Mouse (Mus musculus) lung, embryonic 16.5 days (tissue): Measurements from ENCODE around the gene Aarsd1. TPM values are rescaled to one million over a fixed set of nuclear protein-coding genes. Genes with fewer than 3 reads are reported as not detected.
"Not testable (repeated sequence)": the region's sequence is repeated elsewhere in the genome, so short reads cannot be mapped to it uniquely, and the experiment has no call there.

Experiments
- ATAC-seq: fragments of 200-750 bp; cut with Nextera tagmentation; 2 replicates; pipeline ENCODE4 v1.8.0; 2017; ENCODE audit warnings: low read depth, mild to moderate bottlenecking, moderate library complexity
- H3K27ac ChIP-seq: fragments of 300-500 bp; sonication (generic); 2 replicates; pipeline ENCODE4 v1.5.1; 2014; ENCODE audit warnings: mild to moderate bottlenecking, control low read depth, low read length
- H3K27me3 ChIP-seq: fragments of 300-500 bp; sonication (generic); 2 replicates; pipeline ENCODE4 v1.6.1; 2014; ENCODE audit warnings: low read depth, low read length, mixed read lengths; ENCODE audit not compliant: control insufficient read depth, insufficient read depth
- H3K36me3 ChIP-seq: fragments of 300-500 bp; sonication (generic); 2 replicates; pipeline ENCODE4 v1.6.1; 2014; ENCODE audit warnings: low read length; ENCODE audit not compliant: control insufficient read depth, insufficient read depth
- H3K4me1 ChIP-seq: fragments of 300-500 bp; sonication (generic); replicated peaks from 2 replicates; pipeline ENCODE4 v1.6.1; 2014; ENCODE audit warnings: low read length, mixed read lengths; ENCODE audit not compliant: control insufficient read depth, insufficient read depth
- H3K4me2 ChIP-seq: fragments of 300-500 bp; sonication (generic); 2 replicates; pipeline ENCODE4 v1.6.1; 2014; ENCODE audit warnings: low read depth, low read length, control low read depth
- H3K4me3 ChIP-seq: fragments of 300-500 bp; sonication (generic); 2 replicates; pipeline ENCODE4 v1.5.1; 2014; ENCODE audit warnings: mild to moderate bottlenecking, low read length, control low read depth
- H3K9ac ChIP-seq: fragments of 300-500 bp; sonication (generic); 2 replicates; pipeline ENCODE4 v1.6.1; 2014; ENCODE audit warnings: low read length, control low read depth
- H3K9me3 ChIP-seq: fragments of 300-500 bp; sonication (generic); 2 replicates; pipeline ENCODE4 v1.6.1; 2016; ENCODE audit warnings: low read length; ENCODE audit not compliant: control insufficient read depth
- WGBS: fragments of 180-500 bp; shearing (Covaris S2); extraction: QIAGEN DNeasy Blood & Tissue Kit; methylation state at CpG from one replicate; pipeline ENCODE4 v1.1.7; 2014; 5-methylcytosine and 5-hydroxymethylcytosine counted together
- polyA plus RNA-seq: library from polyadenylated mRNA; unstranded; fragments of >200 nt; fragmentation: Nextera tagmentation; extraction: Ambion mirVana; gene quantifications from 2 replicates; pipeline ENCODE4 v1.2.1, GENCODE M21; 2015

Aarsd1 gene
- polyA plus RNA-seq, 1 experiment from 2014 or later, result 67.2 TPM

DNA sequence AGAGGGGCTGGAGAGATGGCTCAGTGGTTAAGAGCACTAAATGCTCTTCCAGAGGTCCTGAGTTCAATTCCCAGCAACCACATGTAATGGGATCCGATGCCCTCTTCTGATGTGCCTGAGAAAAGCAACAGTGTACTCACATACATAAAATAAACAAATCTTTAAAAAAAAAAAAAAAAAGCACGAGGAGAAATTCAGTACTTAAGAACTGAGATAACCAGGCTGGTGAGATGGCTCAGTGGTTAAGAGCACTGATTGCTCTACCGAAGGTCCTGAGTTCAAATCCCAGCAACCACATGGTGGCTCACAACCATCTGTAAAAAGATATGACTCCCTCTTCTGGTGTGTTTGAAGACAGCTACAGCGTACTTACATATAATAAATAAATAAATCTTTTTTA is 32.2 kb upstream of the Aarsd1 start:
- not testable (repeated sequence) for H3K36me3 ChIP-seq, H3K27ac ChIP-seq, H3K27me3 ChIP-seq, H3K9me3 ChIP-seq, H3K9ac ChIP-seq, ATAC-seq, H3K4me3 ChIP-seq, H3K4me2 ChIP-seq
- WGBS, result 64% methylated on average over 4 of the region's 4 CpGs
- peaks cover 15% of the 10 kb centered on the region; the same call in 1 of the 2 replicates for H3K4me1 ChIP-seq

DNA sequence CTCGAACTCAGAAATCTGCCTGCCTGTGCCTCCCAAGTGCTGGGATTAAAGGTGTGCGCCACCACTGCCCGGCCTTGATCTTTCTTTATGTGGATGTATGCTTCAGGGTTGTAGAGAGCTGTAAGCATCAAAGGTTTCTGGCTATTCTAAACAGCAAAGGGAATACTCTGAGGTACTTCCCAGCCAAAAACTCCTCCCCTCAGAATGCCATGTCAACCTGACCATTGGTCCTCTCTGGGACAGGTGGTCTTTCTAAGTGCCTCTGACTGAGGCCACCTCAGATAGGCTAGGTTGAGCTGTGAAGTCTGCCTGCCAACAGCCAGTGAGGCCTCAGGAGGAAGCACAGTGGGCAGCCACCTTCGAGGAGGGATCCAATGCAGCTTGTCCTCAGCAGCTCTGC is 31.5 kb upstream of the Aarsd1 start:
- Histone ChIP-seq H3K9ac (peak overlapping the region; percentile 71), H3K4me1 (peaks cover 16% of the 10 kb centered on the region)

DNA sequence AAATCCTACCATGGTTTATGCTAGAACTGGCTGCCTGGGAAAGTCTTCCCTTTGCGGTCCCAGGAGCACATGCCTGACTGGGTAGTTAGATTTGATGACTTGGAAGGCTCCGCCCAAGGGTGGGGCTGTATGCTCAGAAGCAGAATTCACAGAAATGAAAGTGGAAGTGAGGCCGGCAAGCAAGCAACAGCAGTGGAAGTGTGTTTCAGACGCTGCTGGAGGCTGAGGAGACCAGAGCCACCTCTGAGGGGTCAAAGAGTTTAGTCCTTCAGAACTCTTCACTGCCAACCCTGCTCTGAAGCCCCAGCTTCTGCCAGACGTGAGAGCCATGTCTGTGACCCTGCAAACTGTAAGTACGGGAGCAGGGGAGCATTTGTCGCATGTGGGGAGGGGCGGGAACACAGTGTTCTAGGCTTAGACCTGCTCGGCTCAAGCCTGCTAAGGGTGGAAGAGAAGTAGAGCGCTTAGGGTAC is 30.9 kb upstream of the Aarsd1 start, which contains the start of gene Ifi35:
TSS of gene Ifi35 (plus strand) at position 134 of the 473 bp plus-strand sequence.
- Histone ChIP-seq H3K9me3 (no peaks in the 10 kb centered on the region), H3K4me3 (peak within 1 kb of the TSS; percentile 59), H3K9ac (peak within 1 kb of the TSS; percentile 71), H3K4me2 (peak within 1 kb of the TSS; percentile 63), H3K4me1 (peaks cover 22% of the 10 kb centered on the region), H3K27me3 (no peaks in the 10 kb centered on the region), H3K36me3 (peaks cover 21% of the 10 kb centered on the region), H3K27ac (peak within 1 kb of the TSS; percentile 34)
- 9% methylated on average over 10 of the region's 10 CpGs for WGBS
- peak; percentile 87 for ATAC-seq

More for the DNA sequence above, 31.5 kb upstream of the Aarsd1 start:
- peak overlapping the region; percentile 34 for H3K27ac ChIP-seq
- peaks cover 16% of the 10 kb centered on the region for H3K36me3 ChIP-seq
- peak overlapping the region; percentile 63 for H3K4me2 ChIP-seq
- WGBS, result 71% methylated on average over 4 of the region's 4 CpGs
- ATAC-seq, result no peak
- no peaks in the 10 kb centered on the region for H3K27me3 ChIP-seq
- H3K4me3 ChIP-seq, result peak overlapping the region; percentile 59
- H3K9me3 ChIP-seq, result no peaks in the 10 kb centered on the region

DNA sequence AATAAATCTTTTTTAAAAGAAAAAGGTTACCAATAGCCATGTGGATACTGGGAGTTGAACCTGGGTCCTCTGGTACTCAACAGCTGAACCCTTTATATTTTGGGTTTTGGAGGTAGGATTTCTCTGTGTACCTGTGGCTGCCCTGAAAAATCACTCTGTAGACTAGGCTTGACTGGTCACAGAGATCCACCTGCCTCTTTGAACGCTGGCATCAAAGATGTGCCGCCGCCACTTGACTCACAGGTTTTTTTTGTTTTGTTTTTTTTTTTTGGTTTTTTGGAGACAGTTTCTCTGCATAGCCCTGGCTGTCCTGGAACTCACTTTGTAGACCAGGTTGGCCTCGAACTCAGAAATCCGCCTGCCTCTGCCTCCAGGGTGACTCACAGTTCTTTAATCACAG is 30.4 kb upstream of the Aarsd1 start:
- H3K9ac ChIP-seq, result no peak overlapping the region

DNA sequence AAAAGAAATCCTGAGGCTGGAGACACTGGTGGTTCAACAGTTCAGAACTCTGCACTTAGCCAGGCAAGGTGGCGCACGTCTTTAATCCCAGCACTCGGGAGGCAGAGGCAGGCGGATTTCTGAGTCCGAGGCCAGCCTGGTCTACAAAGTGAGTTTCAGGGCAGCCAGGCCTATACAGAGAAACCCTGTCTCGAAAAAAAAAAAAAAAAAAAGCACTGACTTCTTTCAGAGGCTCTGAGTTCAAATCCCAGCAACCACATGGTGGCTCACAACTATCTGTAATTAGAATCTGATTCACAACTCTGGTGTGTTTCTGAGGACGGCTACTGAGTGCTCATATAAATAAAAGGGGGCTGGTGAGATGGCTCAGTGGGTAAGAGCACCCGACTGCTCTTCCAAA is 29.4 kb upstream of the Aarsd1 start:
- Histone ChIP-seq H3K4me1 (peaks cover 26% of the 10 kb centered on the region), H3K36me3 (peaks cover 21% of the 10 kb centered on the region)
- H3K27me3 ChIP-seq, H3K9ac ChIP-seq, H3K4me2 ChIP-seq, ATAC-seq, H3K9me3 ChIP-seq, H3K27ac ChIP-seq, H3K4me3 ChIP-seq: not testable (repeated sequence)
- WGBS, result 86% methylated on average over 8 of the region's 8 CpGs

More for the DNA sequence above, 30.4 kb upstream of the Aarsd1 start:
- Histone ChIP-seq H3K27me3 (no peaks in the 10 kb centered on the region), H3K4me2 (peak overlapping the region; percentile 63; the same call in 1 of the 2 replicates), H3K9me3 (no peaks in the 10 kb centered on the region), H3K4me3 (peak overlapping the region; percentile 59), H3K4me1 (peaks cover 26% of the 10 kb centered on the region), H3K27ac (peak overlapping the region; percentile 34), H3K36me3 (peaks cover 21% of the 10 kb centered on the region)
- ATAC-seq, result no peak
- WGBS, result 86% methylated on average over 5 of the region's 5 CpGs

DNA sequence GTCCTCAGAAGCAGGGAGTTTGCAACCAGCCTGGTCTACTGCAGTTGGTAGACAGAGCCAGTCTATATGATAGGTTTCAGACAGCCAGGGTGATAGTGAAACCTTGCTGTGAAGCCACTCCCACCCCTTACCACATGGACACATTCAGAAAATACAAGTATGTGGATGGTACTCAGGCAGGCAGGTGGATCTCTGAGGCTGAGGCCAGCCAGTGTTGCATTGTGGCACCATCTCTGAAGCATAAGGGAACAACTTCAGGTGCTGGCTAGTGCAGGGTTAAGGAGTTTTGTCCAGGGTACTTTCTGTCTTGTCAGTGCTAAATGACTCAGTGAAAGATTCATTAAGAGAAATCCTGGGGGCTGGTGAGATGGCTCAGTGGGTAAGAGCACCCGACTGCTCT is 28.9 kb upstream of the Aarsd1 start:
- no peaks in the 10 kb centered on the region for H3K9me3 ChIP-seq
- no peak overlapping the region for H3K4me2 ChIP-seq
- no peak overlapping the region for H3K4me3 ChIP-seq
- peaks cover 26% of the 10 kb centered on the region for H3K4me1 ChIP-seq
- H3K27ac ChIP-seq, result no peak overlapping the region
- ATAC-seq, result no peak
- H3K27me3 ChIP-seq, result no peaks in the 10 kb centered on the region
- WGBS, result 67% methylated on average over 1 of the region's 1 CpGs
- peaks cover 21% of the 10 kb centered on the region for H3K36me3 ChIP-seq
- no peak overlapping the region for H3K9ac ChIP-seq

- Histone ChIP-seq H3K9me3 (no peaks in the 10 kb centered on the region), H3K4me2 (peak overlapping the region; percentile 88), H3K9ac (peak overlapping the region; percentile 77), H3K4me3 (peak overlapping the region; percentile 61), H3K4me1 (peaks cover 15% of the 10 kb centered on the region), H3K36me3 (peaks cover 21% of the 10 kb centered on the region), H3K27ac (peak overlapping the region; percentile 74), H3K27me3 (no peaks in the 10 kb centered on the region)
- 0 out of 2 replicates have a peak, but pooled peaks have one; percentile 2 for ATAC-seq
- under 1% methylated on average over 14 of the region's 14 CpGs for WGBS
Measured at GRCm38 (mm10) chr11:101442760-101443159, 25.3 kb upstream of the Aarsd1 start.

DNA sequence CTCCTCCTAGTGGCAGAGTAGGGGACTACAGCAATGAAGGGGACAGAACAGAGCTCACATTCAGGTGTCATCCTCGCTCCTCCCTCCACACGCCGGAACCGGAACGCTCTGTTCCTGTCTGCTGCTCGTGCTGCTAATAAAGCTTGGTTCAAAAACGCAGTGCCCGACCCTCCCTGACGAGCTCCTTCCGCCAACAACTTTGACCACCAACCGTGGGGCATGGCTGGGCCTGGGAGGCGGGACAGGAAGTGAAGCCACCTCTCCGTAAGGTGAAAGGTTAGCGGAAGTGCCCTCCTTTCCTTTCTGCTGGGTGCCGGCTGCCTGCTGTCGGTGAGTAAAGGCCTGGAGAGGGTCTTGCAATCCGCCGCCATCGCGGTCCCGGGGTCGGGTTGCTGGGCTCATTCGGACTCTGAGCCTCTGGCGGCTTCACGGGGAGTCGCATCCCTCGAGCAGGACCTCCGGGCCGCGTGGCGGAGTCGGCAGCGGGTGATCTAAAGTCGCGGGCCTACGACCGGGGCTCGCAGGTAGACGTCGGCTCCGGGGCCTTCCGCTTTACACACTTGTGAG is 24.8 kb upstream of the Aarsd1 start, which contains the start of gene Rpl27:
TSS of gene Rpl27 (plus strand) at position 172 of the 567 bp plus-strand sequence.
- Histone ChIP-seq H3K4me2 (peak within 1 kb of the TSS; percentile 88), H3K4me3 (peak within 1 kb of the TSS; percentile 61), H3K9ac (peak within 1 kb of the TSS; percentile 77), H3K27ac (peak within 1 kb of the TSS; percentile 74), H3K9me3 (no peaks in the 10 kb centered on the region), H3K36me3 (peaks cover 21% of the 10 kb centered on the region), H3K4me1 (peaks cover 15% of the 10 kb centered on the region), H3K27me3 (no peaks in the 10 kb centered on the region)
- ATAC-seq, result peak; percentile 99
- WGBS, result under 1% methylated on average over 42 of the region's 42 CpGs

DNA sequence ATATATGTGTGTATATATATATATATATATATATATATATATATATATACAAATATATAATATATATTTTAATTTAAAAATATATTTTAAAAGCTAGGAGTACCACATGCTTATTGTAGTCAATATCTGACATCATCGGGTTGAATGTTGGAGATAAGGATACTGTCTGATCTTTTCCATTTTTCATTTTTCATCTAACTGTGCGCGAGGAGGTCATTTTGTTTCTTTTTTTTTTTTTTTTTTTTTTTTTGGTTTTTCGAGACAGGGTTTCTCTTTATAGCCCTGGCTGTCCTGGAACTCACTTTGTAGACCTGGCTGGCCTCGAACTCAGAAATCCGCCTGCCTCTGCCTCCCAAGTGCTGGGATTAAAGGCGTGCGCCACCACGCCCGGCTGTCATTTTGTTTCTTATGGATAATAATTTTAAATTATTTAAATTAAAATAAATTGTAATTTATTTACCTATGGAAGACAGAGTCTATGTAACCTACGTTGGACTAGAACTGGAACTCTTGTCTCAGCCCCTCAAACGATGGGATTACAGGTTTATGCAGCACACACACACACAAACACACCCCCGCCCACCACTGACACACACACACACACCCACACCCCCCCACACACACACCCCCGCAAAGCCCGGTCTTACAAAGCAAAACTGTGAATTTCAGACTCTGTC is 24.2 kb upstream of the Aarsd1 start:
- peak overlapping the region; percentile 61 for H3K4me3 ChIP-seq
- peaks cover 15% of the 10 kb centered on the region for H3K4me1 ChIP-seq
- ATAC-seq, H3K27me3 ChIP-seq, H3K9me3 ChIP-seq, H3K27ac ChIP-seq: not testable (repeated sequence)
- H3K36me3 ChIP-seq, result peaks cover 21% of the 10 kb centered on the region
- 34% methylated on average over 15 of the region's 15 CpGs for WGBS
- peak overlapping the region; percentile 64 for H3K4me2 ChIP-seq
- peak overlapping the region; percentile 41; the same call in 1 of the 2 replicates for H3K9ac ChIP-seq
